Mouse (Mus musculus): ENCODE data around the gene Ppt1.

Gene Ppt1

GRCm38 (mm10) chr4:122871269-122871668 lies 35.2 kb downstream of the Ppt1 start:
- no peak for DNase-seq

- DNase-seq: no peak
These were observed 35.9 kb downstream of the Ppt1 start for GRCm38 (mm10) chr4:122871989-122872388.

GRCm38 (mm10) chr4:122873003-122873402 lies 37.0 kb downstream of the Ppt1 start:
- DNase-seq: peak; percentile 51

GRCm38 (mm10) chr4:122873512-122873911 lies 37.5 kb downstream of the Ppt1 start:
- DNase-seq: no peak

GRCm38 (mm10) chr4:122878333-122879070 lies 42.5 kb downstream of the Ppt1 start:
- DNase-seq: no peak

GRCm38 (mm10) chr4:122882544-122882943 lies 46.5 kb downstream of the Ppt1 start:
- DNase-seq: no peak

- DNase-seq: no peak
These were observed 47.3 kb downstream of the Ppt1 start for GRCm38 (mm10) chr4:122883294-122883693.

GRCm38 (mm10) chr4:122884051-122884450 lies 48.0 kb downstream of the Ppt1 start:
- no peak for DNase-seq

GRCm38 (mm10) chr4:122884481-122885340 lies 48.7 kb downstream of the Ppt1 start:
- peak; percentile 8 for DNase-seq

- peak; percentile 98 for DNase-seq
These were observed 49.9 kb downstream of the Ppt1 start, which contains the start of gene Cap1 for GRCm38 (mm10) chr4:122885768-122886578. Cap1 (minus strand) TSS chr4:122886056.

GRCm38 (mm10) chr4:122886579-122887254 lies 50.7 kb downstream of the Ppt1 start:
- no peak for DNase-seq

GRCm38 (mm10) chr4:122887336-122887735 lies 51.3 kb downstream of the Ppt1 start:
- DNase-seq: no peak

- DNase-seq: peak; percentile 43
These were observed 54.9 kb downstream of the Ppt1 start for GRCm38 (mm10) chr4:122890881-122891481.

- DNase-seq: no peak
These were observed 55.6 kb downstream of the Ppt1 start for GRCm38 (mm10) chr4:122891597-122891996.

- peak; percentile 3 for DNase-seq
These were observed 56.1 kb downstream of the Ppt1 start for GRCm38 (mm10) chr4:122892157-122892556.

- DNase-seq: no peak
These were observed 61.7 kb downstream of the Ppt1 start for GRCm38 (mm10) chr4:122897750-122898149.

- DNase-seq: peak; percentile 49
These were observed 62.3 kb downstream of the Ppt1 start for GRCm38 (mm10) chr4:122898313-122898712.

- DNase-seq: peak; percentile 23
These were observed 66.1 kb downstream of the Ppt1 start for GRCm38 (mm10) chr4:122902156-122902555.

- no peak for DNase-seq
These were observed 67.7 kb downstream of the Ppt1 start for GRCm38 (mm10) chr4:122903709-122904108.

GRCm38 (mm10) chr4:122905359-122905758 lies 69.3 kb downstream of the Ppt1 start:
- no peak for DNase-seq

All from liver (tissue).